Mouse (Mus musculus) kidney, postnatal 4 days (tissue): ENCODE results near the gene Crisp3.
"Not testable (repeated sequence)": the region's sequence is repeated elsewhere in the genome, so short reads cannot be mapped to it uniquely, and the experiment has no call there.

Experiments used
- DNase-seq, 2 experiments: peaks; one replicate each; pipeline ENCODE4 v3.0.0; 2021; ENCODE audit warnings: mixed read lengths in 2 of 2

The Crisp3 gene

DNA sequence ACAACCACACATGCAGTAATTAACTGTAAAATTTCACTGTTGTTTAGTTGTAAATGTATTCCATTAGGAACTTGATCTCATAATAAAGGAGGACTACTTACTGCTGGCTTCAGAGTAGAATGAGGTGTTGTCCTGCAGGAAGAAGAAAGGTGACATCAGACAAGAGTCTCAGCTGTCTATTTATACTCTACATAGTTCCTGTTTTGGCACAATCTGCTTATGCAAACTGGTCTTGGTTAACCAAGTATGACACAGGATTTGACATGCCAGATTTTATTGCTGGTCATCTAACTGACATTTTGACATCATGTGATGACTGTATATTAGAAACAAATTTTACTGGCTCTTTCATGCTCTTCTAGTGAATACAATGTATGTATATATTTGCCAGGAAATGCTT, at the start of gene Crisp3:
Crisp3 (minus strand) TSS at position 154 of the 400 bp plus-strand sequence.
- DNase-seq = no peak

- DNase-seq = no peak
These were observed 43.3 kb upstream of the Crisp3 start for GRCm38 (mm10) chr17:40285435-40285834.

DNA sequence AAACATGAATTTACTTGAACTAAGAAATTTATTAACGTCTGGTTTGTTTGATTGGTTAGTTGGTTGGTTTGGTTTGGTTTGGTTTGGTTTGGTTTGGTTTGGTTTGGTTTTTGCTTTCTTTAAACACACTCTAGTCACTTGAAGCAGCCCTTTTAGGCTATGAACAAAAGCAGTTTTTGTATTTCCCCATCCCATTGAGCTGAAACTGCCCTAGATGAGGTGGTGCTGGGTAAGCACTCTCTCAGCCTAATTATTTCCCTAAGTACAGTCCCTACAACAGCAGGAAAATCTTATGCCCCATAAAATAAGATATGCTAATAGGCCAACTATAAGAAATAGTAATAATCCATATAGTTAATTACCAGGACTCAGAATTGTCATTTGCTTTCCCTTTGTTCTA, 33.4 kb upstream of the Crisp3 start:
- no peak for DNase-seq

- DNase-seq = no peak
These were observed 32.9 kb upstream of the Crisp3 start for GRCm38 (mm10) chr17:40274906-40275470.

- DNase-seq = no peak
These were observed 10.4 kb upstream of the Crisp3 start for GRCm38 (mm10) chr17:40252487-40252886.

DNA sequence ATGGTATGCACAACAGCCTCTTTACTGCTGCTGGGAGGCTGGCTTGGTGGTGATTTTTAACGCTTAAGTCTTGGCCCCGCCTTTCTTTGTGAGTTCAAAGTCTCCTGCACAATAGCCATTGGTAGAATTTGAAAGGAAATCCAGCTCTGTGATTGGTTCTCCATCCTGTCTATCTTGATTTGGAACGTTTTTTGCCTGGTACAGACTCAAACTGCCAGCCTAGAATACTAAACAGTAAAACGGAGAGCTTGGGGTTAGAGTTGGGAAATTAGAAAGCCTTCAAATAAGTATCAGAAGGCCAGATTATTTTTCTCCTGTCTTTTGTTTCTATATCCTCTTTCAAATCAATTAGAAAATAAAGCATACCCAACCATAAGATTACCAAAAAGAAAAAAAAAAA, 33.5 kb downstream of the Crisp3 start, which contains the start of gene Pgk2:
Pgk2 (minus strand) TSS at position 101 of the 400 bp plus-strand sequence.
- DNase-seq = no peak

GRCm38 (mm10) chr17:40201803-40202202, 40.3 kb downstream of the Crisp3 start:
- DNase-seq = not testable (repeated sequence)

DNA sequence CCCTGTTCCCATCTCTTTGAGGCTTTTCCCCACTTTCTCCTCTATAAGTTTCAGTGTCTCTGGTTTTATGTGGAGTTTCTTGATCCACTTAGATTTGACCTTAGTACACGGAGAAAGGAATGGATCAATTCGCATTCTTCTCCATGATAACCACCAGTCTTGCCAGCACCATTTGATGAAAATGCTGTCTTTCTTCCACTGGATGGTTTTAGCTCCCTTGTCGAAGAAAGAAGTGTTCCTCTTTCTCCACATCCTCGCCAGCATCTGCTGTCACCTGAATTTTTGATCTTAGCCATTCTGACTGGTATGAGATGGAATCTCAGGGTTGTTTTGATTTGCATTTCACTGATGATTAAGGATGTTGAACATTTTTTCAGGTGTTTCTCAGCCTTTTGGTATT, 51.9 kb downstream of the Crisp3 start:
- not testable (repeated sequence) for DNase-seq
